Mouse (Mus musculus): ENCODE measurements around the gene Mcam. TPM values are rescaled to one million over a fixed set of nuclear protein-coding genes. Genes with fewer than 3 reads are reported as not detected.

Mcam gene
- polyA plus RNA-seq, 1 experiment, result 21.7 TPM

- Histone ChIP-seq H3K79me2 (ENCODE audit: control insufficient read depth, insufficient read depth) (no peaks in the 10 kb centered on the region), H3K4me3 (ENCODE audit: insufficient read depth, poor library complexity, severe bottlenecking) (no peak overlapping the region), H3ac (ENCODE audit: control insufficient read depth, insufficient read length, low read depth) (no peak overlapping the region), H3K36me3 (ENCODE audit: control insufficient read depth, insufficient read depth) (no peaks in the 10 kb centered on the region), H3K79me3 (ENCODE audit: low read depth) (no peaks in the 10 kb centered on the region), H3K27me3 (ENCODE audit: control insufficient read depth, insufficient read depth, insufficient read length) (no peaks in the 10 kb centered on the region)
- TF ChIP-seq MYOD1 (IDR thresholded peaks at IDR 0.05; ENCODE audit: control insufficient read depth, insufficient read length, low read depth) (no peak), MAX (IDR thresholded peaks at IDR 0.05) (no peak), CTCF (IDR thresholded peaks at IDR 0.05; ENCODE audit: control insufficient read depth, insufficient read depth, insufficient read length) (no peak)
Measured at GRCm38 (mm10) chr9:44096536-44096935, 37.7 kb upstream of the Mcam start.

- Histone ChIP-seq H3K4me3 (ENCODE audit: insufficient read depth, poor library complexity, severe bottlenecking) (no peak within 1 kb of the TSS), H3K79me3 (ENCODE audit: low read depth) (peaks cover under 1% of the 10 kb centered on the region), H3K79me2 (ENCODE audit: control insufficient read depth, insufficient read depth) (peaks cover 5% of the 10 kb centered on the region), H3ac (ENCODE audit: control insufficient read depth, insufficient read length, low read depth) (no peak within 1 kb of the TSS), H3K27me3 (ENCODE audit: control insufficient read depth, insufficient read depth, insufficient read length) (no peaks in the 10 kb centered on the region), H3K36me3 (ENCODE audit: control insufficient read depth, insufficient read depth) (no peaks in the 10 kb centered on the region)
- TF ChIP-seq CEBPB (IDR thresholded peaks at IDR 0.05; ENCODE audit: low read depth) (no peak), FOSL1 (IDR thresholded peaks at IDR 0.05; ENCODE audit: insufficient read depth, low read length, poor library complexity, severe bottlenecking) (no peak), USF1 (IDR thresholded peaks at IDR 0.05; ENCODE audit: low read depth) (no peak), MYOG (IDR thresholded peaks at IDR 0.05; ENCODE audit: control insufficient read depth, extremely low read depth, insufficient read length) (no peak), MAX (IDR thresholded peaks at IDR 0.05) (no peak), CTCF (IDR thresholded peaks at IDR 0.05; ENCODE audit: control insufficient read depth, insufficient read depth, insufficient read length) (no peak), MYOD1 (IDR thresholded peaks at IDR 0.05; ENCODE audit: control insufficient read depth, insufficient read length, low read depth) (no peak)
Measured at GRCm38 (mm10) chr9:44101490-44101889, 32.8 kb upstream of the Mcam start, which contains the start of gene Mfrp. Mfrp (plus strand) TSS chr9:44101729.

GRCm38 (mm10) chr9:44104881-44105280 lies 29.4 kb upstream of the Mcam start:
- peaks cover 11% of the 10 kb centered on the region for H3K36me3 ChIP-seq (ENCODE audit: control insufficient read depth, insufficient read depth)
- H3K27me3 ChIP-seq (ENCODE audit: control insufficient read depth, insufficient read depth, insufficient read length), result no peaks in the 10 kb centered on the region

GRCm38 (mm10) chr9:44105781-44106180 lies 28.5 kb upstream of the Mcam start:
- Histone ChIP-seq H3K79me3 (ENCODE audit: low read depth) (peaks cover 23% of the 10 kb centered on the region), H3ac (ENCODE audit: control insufficient read depth, insufficient read length, low read depth) (no peak overlapping the region), H3K4me3 (ENCODE audit: insufficient read depth, poor library complexity, severe bottlenecking) (no peak overlapping the region)

More at GRCm38 (mm10) chr9:44104881-44105280, 29.4 kb upstream of the Mcam start:
- Histone ChIP-seq H3K79me2 (ENCODE audit: control insufficient read depth, insufficient read depth) (peaks cover 39% of the 10 kb centered on the region), H3K4me3 (ENCODE audit: insufficient read depth, poor library complexity, severe bottlenecking) (no peak overlapping the region), H3K79me3 (ENCODE audit: low read depth) (peaks cover 20% of the 10 kb centered on the region), H3ac (ENCODE audit: control insufficient read depth, insufficient read length, low read depth) (no peak overlapping the region)
- TF ChIP-seq MAX (IDR thresholded peaks at IDR 0.05) (no peak), FOSL1 (IDR thresholded peaks at IDR 0.05; ENCODE audit: insufficient read depth, low read length, poor library complexity, severe bottlenecking) (no peak), MYOD1 (IDR thresholded peaks at IDR 0.05; ENCODE audit: control insufficient read depth, insufficient read length, low read depth) (no peak), USF1 (IDR thresholded peaks at IDR 0.05; ENCODE audit: low read depth) (no peak), CEBPB (IDR thresholded peaks at IDR 0.05; ENCODE audit: low read depth) (no peak), CTCF (IDR thresholded peaks at IDR 0.05; ENCODE audit: control insufficient read depth, insufficient read depth, insufficient read length) (no peak), MYOG (IDR thresholded peaks at IDR 0.05; ENCODE audit: control insufficient read depth, extremely low read depth, insufficient read length) (no peak)

GRCm38 (mm10) chr9:44106182-44106581 lies 28.1 kb upstream of the Mcam start:
- peaks cover 11% of the 10 kb centered on the region for H3K36me3 ChIP-seq (ENCODE audit: control insufficient read depth, insufficient read depth)
- TF ChIP-seq MYOG (IDR thresholded peaks at IDR 0.05; ENCODE audit: control insufficient read depth, extremely low read depth, insufficient read length), result no peak
- no peak for TF ChIP-seq CEBPB (IDR thresholded peaks at IDR 0.05; ENCODE audit: low read depth)
- TF ChIP-seq MYOD1 (IDR thresholded peaks at IDR 0.05; ENCODE audit: control insufficient read depth, insufficient read length, low read depth), result no peak
- no peak for TF ChIP-seq USF1 (IDR thresholded peaks at IDR 0.05; ENCODE audit: low read depth)
- TF ChIP-seq FOSL1 (IDR thresholded peaks at IDR 0.05; ENCODE audit: insufficient read depth, low read length, poor library complexity, severe bottlenecking), result no peak
- no peak for TF ChIP-seq CTCF (IDR thresholded peaks at IDR 0.05; ENCODE audit: control insufficient read depth, insufficient read depth, insufficient read length)
- H3K79me3 ChIP-seq (ENCODE audit: low read depth), result peaks cover 23% of the 10 kb centered on the region
- H3K79me2 ChIP-seq (ENCODE audit: control insufficient read depth, insufficient read depth), result peaks cover 52% of the 10 kb centered on the region
- H3ac ChIP-seq (ENCODE audit: control insufficient read depth, insufficient read length, low read depth), result no peak overlapping the region
- H3K27me3 ChIP-seq (ENCODE audit: control insufficient read depth, insufficient read depth, insufficient read length), result no peaks in the 10 kb centered on the region
- no peak overlapping the region for H3K4me3 ChIP-seq (ENCODE audit: insufficient read depth, poor library complexity, severe bottlenecking)

More at GRCm38 (mm10) chr9:44105781-44106180, 28.5 kb upstream of the Mcam start:
- H3K27me3 ChIP-seq (ENCODE audit: control insufficient read depth, insufficient read depth, insufficient read length), result no peaks in the 10 kb centered on the region
- H3K79me2 ChIP-seq (ENCODE audit: control insufficient read depth, insufficient read depth), result peaks cover 48% of the 10 kb centered on the region
- no peak for TF ChIP-seq CTCF (IDR thresholded peaks at IDR 0.05; ENCODE audit: control insufficient read depth, insufficient read depth, insufficient read length)
- TF ChIP-seq USF1 (IDR thresholded peaks at IDR 0.05; ENCODE audit: low read depth), result no peak
- TF ChIP-seq FOSL1 (IDR thresholded peaks at IDR 0.05; ENCODE audit: insufficient read depth, low read length, poor library complexity, severe bottlenecking), result no peak
- no peak for TF ChIP-seq MYOG (IDR thresholded peaks at IDR 0.05; ENCODE audit: control insufficient read depth, extremely low read depth, insufficient read length)
- TF ChIP-seq MAX (IDR thresholded peaks at IDR 0.05), result no peak
- no peak for TF ChIP-seq MYOD1 (IDR thresholded peaks at IDR 0.05; ENCODE audit: control insufficient read depth, insufficient read length, low read depth)
- no peak for TF ChIP-seq CEBPB (IDR thresholded peaks at IDR 0.05; ENCODE audit: low read depth)
- H3K36me3 ChIP-seq (ENCODE audit: control insufficient read depth, insufficient read depth), result peaks cover 11% of the 10 kb centered on the region

- Histone ChIP-seq H3K79me3 (ENCODE audit: low read depth) (peaks cover 23% of the 10 kb centered on the region), H3K79me2 (ENCODE audit: control insufficient read depth, insufficient read depth) (peaks cover 52% of the 10 kb centered on the region), H3K4me3 (ENCODE audit: insufficient read depth, poor library complexity, severe bottlenecking) (no peak overlapping the region), H3K27me3 (ENCODE audit: control insufficient read depth, insufficient read depth, insufficient read length) (no peaks in the 10 kb centered on the region), H3K36me3 (ENCODE audit: control insufficient read depth, insufficient read depth) (peaks cover 11% of the 10 kb centered on the region), H3ac (ENCODE audit: control insufficient read depth, insufficient read length, low read depth) (no peak overlapping the region)
- TF ChIP-seq CEBPB (IDR thresholded peaks at IDR 0.05; ENCODE audit: low read depth), result no peak
- TF ChIP-seq MAX (IDR thresholded peaks at IDR 0.05), result no peak
- TF ChIP-seq USF1 (IDR thresholded peaks at IDR 0.05; ENCODE audit: low read depth), result no peak
- no peak for TF ChIP-seq MYOG (IDR thresholded peaks at IDR 0.05; ENCODE audit: control insufficient read depth, extremely low read depth, insufficient read length)
- no peak for TF ChIP-seq FOSL1 (IDR thresholded peaks at IDR 0.05; ENCODE audit: insufficient read depth, low read length, poor library complexity, severe bottlenecking)
- TF ChIP-seq MYOD1 (IDR thresholded peaks at IDR 0.05; ENCODE audit: control insufficient read depth, insufficient read length, low read depth), result no peak
- TF ChIP-seq CTCF (IDR thresholded peaks at IDR 0.05; ENCODE audit: control insufficient read depth, insufficient read depth, insufficient read length), result no peak
Measured at GRCm38 (mm10) chr9:44106596-44106995, 27.7 kb upstream of the Mcam start.

Measured in C2C12 (cell line).